Mouse (Mus musculus): ENCODE results near the gene Thra. TPM values are rescaled to one million over a fixed set of nuclear protein-coding genes. Genes with fewer than 3 reads are reported as not detected.

Gene Thra
- polyA plus RNA-seq, 2 experiments, result 55.9 to 157 TPM

- Histone ChIP-seq H3K4me1 (ENCODE audit: control insufficient read depth, insufficient read depth, low read length) (peaks cover 33% of the 10 kb centered on the region), H3K27ac (replicated peaks; ENCODE audit: low read depth, low read length) (no peak overlapping the region), H3K9ac (ENCODE audit: low read depth, low read length, severe bottlenecking) (no peak overlapping the region), H3K27me3 (ENCODE audit: control insufficient read depth, insufficient read depth, low read length) (no peaks in the 10 kb centered on the region), H3K9me3 (ENCODE audit: control insufficient read depth, low read length) (no peaks in the 10 kb centered on the region), H3K4me2 (replicated peaks; ENCODE audit: low read depth, low read length, severe bottlenecking) (no peak overlapping the region), H3K4me3 (replicated peaks; ENCODE audit: low read length) (no peak overlapping the region), H3K36me3 (ENCODE audit: control insufficient read depth, insufficient read depth, low read length) (peaks cover 87% of the 10 kb centered on the region)
- TF ChIP-seq POLR2A (IDR thresholded peaks at IDR 0.05; ENCODE audit: borderline replicate concordance, extremely low read depth, insufficient read depth, insufficient read length), result no peak
- no peak for ATAC-seq (ENCODE audit: low FRiP score, low read depth)
- no peak for DNase-seq (ENCODE audit: low spot score)
These were observed 24.3 kb downstream of the Thra start for GRCm38 (mm10) chr11:98764746-98765145.

- no peak overlapping the region for H3K27ac ChIP-seq (replicated peaks; ENCODE audit: low read depth, low read length)
- TF ChIP-seq POLR2A (IDR thresholded peaks at IDR 0.05; ENCODE audit: borderline replicate concordance, extremely low read depth, insufficient read depth, insufficient read length), result no peak
- no peak overlapping the region for H3K9ac ChIP-seq (ENCODE audit: low read depth, low read length, severe bottlenecking)
- 54% methylated on average over 8 of the region's 9 CpGs for WGBS
- H3K4me2 ChIP-seq (replicated peaks; ENCODE audit: low read depth, low read length, severe bottlenecking), result no peak overlapping the region
- no peaks in the 10 kb centered on the region for H3K9me3 ChIP-seq (ENCODE audit: control insufficient read depth, low read length)
- no peaks in the 10 kb centered on the region for H3K27me3 ChIP-seq (ENCODE audit: control insufficient read depth, insufficient read depth, low read length)
- H3K4me3 ChIP-seq (replicated peaks; ENCODE audit: low read length), result no peak overlapping the region
- peaks cover 33% of the 10 kb centered on the region for H3K4me1 ChIP-seq (ENCODE audit: control insufficient read depth, insufficient read depth, low read length)
- DNase-seq (ENCODE audit: low spot score), result no peak
- H3K36me3 ChIP-seq (ENCODE audit: control insufficient read depth, insufficient read depth, low read length), result peaks cover 87% of the 10 kb centered on the region
- ATAC-seq (ENCODE audit: low FRiP score, low read depth), result no peak
These were observed 25.2 kb downstream of the Thra start for GRCm38 (mm10) chr11:98765421-98766309.

- Histone ChIP-seq H3K27me3 (ENCODE audit: control insufficient read depth, insufficient read depth, low read length) (no peaks in the 10 kb centered on the region), H3K4me2 (replicated peaks; ENCODE audit: low read depth, low read length, severe bottlenecking) (no peak overlapping the region), H3K4me1 (ENCODE audit: control insufficient read depth, insufficient read depth, low read length) (peaks cover 33% of the 10 kb centered on the region), H3K9me3 (ENCODE audit: control insufficient read depth, low read length) (no peaks in the 10 kb centered on the region), H3K4me3 (replicated peaks; ENCODE audit: low read length) (no peak overlapping the region), H3K9ac (ENCODE audit: low read depth, low read length, severe bottlenecking) (no peak overlapping the region), H3K27ac (replicated peaks; ENCODE audit: low read depth, low read length) (no peak overlapping the region), H3K36me3 (ENCODE audit: control insufficient read depth, insufficient read depth, low read length) (peaks cover 84% of the 10 kb centered on the region)
- TF ChIP-seq POLR2A (IDR thresholded peaks at IDR 0.05; ENCODE audit: borderline replicate concordance, extremely low read depth, insufficient read depth, insufficient read length), result no peak
- DNase-seq (ENCODE audit: low spot score) (no peak), ATAC-seq (ENCODE audit: low FRiP score, low read depth) (no peak)
- 50% methylated on average over 1 of the region's 2 CpGs for WGBS
These were observed 25.9 kb downstream of the Thra start for GRCm38 (mm10) chr11:98766346-98766745.

DNA sequence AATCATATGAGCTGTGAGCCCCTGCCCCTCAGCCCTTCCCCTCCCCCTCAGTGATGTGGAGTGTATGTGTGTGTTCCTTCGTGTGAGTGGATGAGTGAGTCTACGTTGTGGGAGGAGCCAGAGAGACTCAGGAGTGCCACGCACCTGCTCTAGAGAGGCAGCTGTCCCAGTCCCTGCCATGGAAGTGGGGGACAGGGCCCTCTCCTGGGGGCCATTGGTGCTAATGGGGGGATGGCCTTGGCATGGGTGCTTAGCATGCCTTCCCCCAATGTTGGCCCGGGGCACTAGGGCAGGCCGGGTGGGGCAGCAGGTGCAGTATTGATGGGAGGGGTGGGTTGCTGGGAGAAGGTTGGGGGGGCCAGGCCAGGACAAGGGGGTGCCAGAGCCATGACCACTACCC lies 26.4 kb downstream of the Thra start:
- no peak overlapping the region for H3K4me3 ChIP-seq (replicated peaks; ENCODE audit: low read length)
- peaks cover 33% of the 10 kb centered on the region for H3K4me1 ChIP-seq (ENCODE audit: control insufficient read depth, insufficient read depth, low read length)
- H3K9me3 ChIP-seq (ENCODE audit: control insufficient read depth, low read length), result no peaks in the 10 kb centered on the region
- H3K4me2 ChIP-seq (replicated peaks; ENCODE audit: low read depth, low read length, severe bottlenecking), result no peak overlapping the region
- peaks cover 79% of the 10 kb centered on the region for H3K36me3 ChIP-seq (ENCODE audit: control insufficient read depth, insufficient read depth, low read length)
- no peaks in the 10 kb centered on the region for H3K27me3 ChIP-seq (ENCODE audit: control insufficient read depth, insufficient read depth, low read length)
- H3K27ac ChIP-seq (replicated peaks; ENCODE audit: low read depth, low read length), result no peak overlapping the region
- no peak for TF ChIP-seq POLR2A (IDR thresholded peaks at IDR 0.05; ENCODE audit: borderline replicate concordance, extremely low read depth, insufficient read depth, insufficient read length)
- no peak overlapping the region for H3K9ac ChIP-seq (ENCODE audit: low read depth, low read length, severe bottlenecking)
- DNase-seq (ENCODE audit: low spot score) (no peak), ATAC-seq (ENCODE audit: low FRiP score, low read depth) (no peak)
- WGBS, result 42% methylated on average over 5 of the region's 5 CpGs

DNA sequence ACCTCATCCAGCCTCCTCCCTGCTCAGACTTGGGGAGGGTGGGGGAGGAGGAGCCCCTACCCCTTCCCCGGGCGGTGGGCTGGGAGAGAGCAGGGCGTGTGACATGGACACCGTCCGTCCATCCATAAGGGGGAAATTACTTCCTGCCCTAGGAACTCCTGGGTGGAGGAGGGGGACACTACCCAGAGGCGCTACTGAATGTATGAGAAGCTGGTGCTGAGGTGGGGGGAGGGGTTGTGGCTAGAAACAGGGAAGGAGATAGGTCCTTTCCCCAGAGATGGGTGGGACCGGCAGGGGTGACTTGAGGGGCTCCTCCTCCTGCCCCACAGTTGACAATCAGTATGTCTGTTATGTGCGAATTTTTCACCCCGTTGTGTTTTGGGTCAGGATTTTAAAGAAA lies 26.8 kb downstream of the Thra start:
- no peak overlapping the region for H3K4me2 ChIP-seq (replicated peaks; ENCODE audit: low read depth, low read length, severe bottlenecking)
- ATAC-seq (ENCODE audit: low FRiP score, low read depth) (no peak), DNase-seq (ENCODE audit: low spot score) (no peak)
- no peak overlapping the region for H3K27ac ChIP-seq (replicated peaks; ENCODE audit: low read depth, low read length)
- H3K36me3 ChIP-seq (ENCODE audit: control insufficient read depth, insufficient read depth, low read length), result peaks cover 75% of the 10 kb centered on the region
- peaks cover 33% of the 10 kb centered on the region for H3K4me1 ChIP-seq (ENCODE audit: control insufficient read depth, insufficient read depth, low read length)
- 23% methylated on average over 9 of the region's 9 CpGs for WGBS
- no peaks in the 10 kb centered on the region for H3K9me3 ChIP-seq (ENCODE audit: control insufficient read depth, low read length)
- H3K4me3 ChIP-seq (replicated peaks; ENCODE audit: low read length), result no peak overlapping the region
- no peak for TF ChIP-seq POLR2A (IDR thresholded peaks at IDR 0.05; ENCODE audit: borderline replicate concordance, extremely low read depth, insufficient read depth, insufficient read length)
- no peak overlapping the region for H3K9ac ChIP-seq (ENCODE audit: low read depth, low read length, severe bottlenecking)
- H3K27me3 ChIP-seq (ENCODE audit: control insufficient read depth, insufficient read depth, low read length), result no peaks in the 10 kb centered on the region

Measured in limb, embryonic 14.5 days (tissue).